ENCODE assay signal across 11 mouse cellular contexts in the genomic region with DNA sequence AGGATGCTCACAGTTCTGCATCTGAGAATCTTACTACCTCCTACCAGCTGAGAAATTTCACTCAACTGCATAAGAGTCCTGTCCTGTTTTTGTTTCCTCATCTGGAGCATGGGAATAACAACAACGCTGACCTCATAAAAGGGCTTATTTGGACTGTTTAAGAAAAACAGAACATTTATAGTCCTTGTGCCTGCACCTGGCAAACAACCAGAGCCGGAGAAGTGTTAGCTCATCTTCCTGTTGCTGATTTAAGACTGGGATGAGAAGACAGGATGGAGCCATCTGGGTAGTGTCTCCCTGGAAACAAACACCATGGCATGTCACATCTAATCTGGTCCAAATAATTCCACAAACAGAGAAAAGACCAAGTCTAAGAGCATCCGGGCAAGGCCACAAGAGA. TPM values are rescaled to one million over a fixed set of nuclear protein-coding genes. Genes with fewer than 3 reads are reported as not detected.
DNase-seq lines count a peak whose midpoint lies in the region; ATAC-seq and TF ChIP-seq lines count a peak whose summit lies in the region.
"Had no signal": no experiment of that assay in that cellular context is flagged by ENCODE, and none has a peak within 500 bp of the region (broad histone marks: within the 10 kb centered on the region; RNA-seq: fewer than 3 reads in every experiment).

No protein-coding gene starts in this region.

- no peak overlapping the region for H3K9ac ChIP-seq in liver, adult 2 months (ENCODE audit: low read depth, low read length)
- H3K9ac ChIP-seq in liver, embryonic 12.5 days: no peak overlapping the region
- H3K9ac ChIP-seq in kidney, embryonic 16.5 days (replicated peaks; ENCODE audit: low read length): no peak overlapping the region
- no peak overlapping the region for H3K9ac ChIP-seq in forebrain, embryonic 13.5 days
- H3K9ac ChIP-seq: liver, embryonic 14.5 days had no signal

- no peaks in the 10 kb centered on the region for H3K27me3 ChIP-seq in liver, adult 2 months (ENCODE audit: control insufficient read depth, insufficient read depth, low read length)
- 0 out of 2 replicates have a peak, but pooled peaks cover 5% of the 10 kb centered on the region for H3K27me3 ChIP-seq in liver, embryonic 12.5 days (replicated peaks)
- H3K27me3 ChIP-seq in kidney, embryonic 16.5 days (ENCODE audit: insufficient read depth, low read length): no peaks in the 10 kb centered on the region
- no peaks in the 10 kb centered on the region for H3K27me3 ChIP-seq in forebrain, embryonic 13.5 days

- WGBS in liver, adult 2 months: 73% methylated on average over 3 of the region's 3 CpGs
- WGBS in liver, embryonic 12.5 days (ENCODE audit: insufficient replicate concordance): 62% methylated on average over 3 of the region's 3 CpGs
- 61% methylated on average over 3 of the region's 3 CpGs for WGBS in kidney, embryonic 16.5 days
- 93% methylated on average over 3 of the region's 3 CpGs for WGBS in forebrain, embryonic 13.5 days

- no peak for ATAC-seq in liver, embryonic 12.5 days
- 0 out of 2 replicates have a peak, but pooled peaks have one; percentile 28 for ATAC-seq in kidney, embryonic 16.5 days (ENCODE audit: low FRiP score, low TSS enrichment)
- ATAC-seq in forebrain, embryonic 13.5 days: no peak
- ATAC-seq: intestine, postnatal 0 days had no signal

- H3K4me1 ChIP-seq in liver, adult 2 months (ENCODE audit: control insufficient read depth, insufficient read depth, low read length): peaks cover 2% of the 10 kb centered on the region; the same call in 1 of the 2 replicates
- peaks cover 11% of the 10 kb centered on the region; the same call in 1 of the 2 replicates for H3K4me1 ChIP-seq in liver, embryonic 12.5 days
- no peaks in the 10 kb centered on the region for H3K4me1 ChIP-seq in kidney, embryonic 16.5 days (ENCODE audit: insufficient read depth, low read length)
- no peaks in the 10 kb centered on the region for H3K4me1 ChIP-seq in forebrain, embryonic 13.5 days

- no peak overlapping the region for H3K4me3 ChIP-seq in liver, adult 2 months (ENCODE audit: insufficient read depth, low read depth, low read length)
- H3K4me3 ChIP-seq in liver, embryonic 12.5 days: no peak overlapping the region
- H3K4me3 ChIP-seq in kidney, embryonic 16.5 days (ENCODE audit: low read length): no peak overlapping the region
- no peak overlapping the region for H3K4me3 ChIP-seq in forebrain, embryonic 13.5 days
- H3K4me3 ChIP-seq: myocyte had no signal

- peak; percentile 34 for DNase-seq in liver, adult 2 months (ENCODE audit: extremely low read depth, low read depth, low spot score)
- DNase-seq in heart, adult 9 months (ENCODE audit: low spot score in 2 of 2): peak; percentile 68 to 72
- DNase-seq in right cerebral cortex, postnatal 4 days: peak; percentile 24
- no peak for DNase-seq in gastrocnemius, postnatal 4 days (ENCODE audit: low spot score in 2 of 2)
- DNase-seq: spleen, adult 18-20 months had no signal

- no peak for TF ChIP-seq POLR2A in liver, adult 2 months (IDR thresholded peaks at IDR 0.05; ENCODE audit: extremely low read depth, insufficient read depth, low read length)

- H3K27ac ChIP-seq in liver, adult 2 months (replicated peaks; ENCODE audit: insufficient read depth, low read depth, low read length): no peak overlapping the region
- H3K27ac ChIP-seq in liver, embryonic 12.5 days: no peak overlapping the region
- H3K27ac ChIP-seq in kidney, embryonic 16.5 days (ENCODE audit: low read length): no peak overlapping the region
- H3K27ac ChIP-seq in forebrain, embryonic 13.5 days: no peak overlapping the region
- H3K27ac ChIP-seq: liver, embryonic 14.5 days had no signal

- H3K4me2 ChIP-seq in liver, embryonic 12.5 days: no peak overlapping the region
- no peak overlapping the region for H3K4me2 ChIP-seq in kidney, embryonic 16.5 days (replicated peaks; ENCODE audit: low read depth, low read length)
- no peak overlapping the region for H3K4me2 ChIP-seq in forebrain, embryonic 13.5 days

- no peaks in the 10 kb centered on the region for H3K36me3 ChIP-seq in liver, adult 2 months (ENCODE audit: control insufficient read depth, insufficient read depth, low read length)
- no peaks in the 10 kb centered on the region for H3K36me3 ChIP-seq in liver, embryonic 12.5 days
- peaks cover 34% of the 10 kb centered on the region for H3K36me3 ChIP-seq in kidney, embryonic 16.5 days (ENCODE audit: insufficient read depth, low read length)
- no peaks in the 10 kb centered on the region; the same call in 1 of the 2 replicates for H3K36me3 ChIP-seq in forebrain, embryonic 13.5 days (ENCODE audit: poor library complexity, severe bottlenecking)

- no peak for TF ChIP-seq CTCF in liver, adult 2 months (IDR thresholded peaks at IDR 0.05; ENCODE audit: low read depth, low read length)

- H3K79me2 ChIP-seq in liver, adult 2 months (ENCODE audit: control insufficient read depth, insufficient read depth, low read length): no peaks in the 10 kb centered on the region

- no peaks in the 10 kb centered on the region for H3K9me3 ChIP-seq in liver, embryonic 12.5 days (replicated peaks)
- H3K9me3 ChIP-seq in kidney, embryonic 16.5 days (ENCODE audit: low read length): no peaks in the 10 kb centered on the region
- no peaks in the 10 kb centered on the region for H3K9me3 ChIP-seq in forebrain, embryonic 13.5 days (replicated peaks)

RNA-seq across cellular contexts. Expression of a gene that starts 55.3 kb away (rescaled TPM):
- 7.7 and 9.5 TPM in 2 replicates for total RNA-seq in liver, adult 2 months (2014; rRNA removed)
- polyA plus RNA-seq in liver, adult 2 months (2012; rRNA removed): 5.4 and 6.0 TPM in 2 replicates
- polyA plus RNA-seq in liver, embryonic 12.5 days (2016; fragmentation: Nextera tagmentation; extraction: Ambion mirVana): 6.3 and 7.2 TPM in 2 replicates
- polyA plus RNA-seq in kidney, embryonic 16.5 days (2015; fragmentation: Nextera tagmentation; extraction: Ambion mirVana): 10.4 and 11.9 TPM in 2 replicates
- 10.4 and 12.2 TPM in 2 replicates for polyA plus RNA-seq in forebrain, embryonic 13.5 days (2015; fragmentation: Nextera tagmentation; extraction: Ambion mirVana)
- total RNA-seq in gastrocnemius, postnatal 4 days (2021): 10 to 100 TPM; 11.7 to 14.6 TPM

Comparison
In these comparisons a context has a peak if more than half of its experiments do, and no peak if none do; other contexts are left out.
1. DNase-seq: peak in liver, adult 2 months (single experiment), heart, adult 9 months (2 of 2) and right cerebral cortex, postnatal 4 days (single experiment); none in gastrocnemius, postnatal 4 days (0 of 2).